Mouse (Mus musculus) testis, postnatal 14 days (tissue): ENCODE measurements around the gene Cts3.
"Not testable (repeated sequence)": the region's sequence is repeated elsewhere in the genome, so short reads cannot be mapped to it uniquely, and the experiment has no call there.

Source experiments
- DNase-seq: peaks from one replicate; pipeline ENCODE4 v3.0.0; 2021; ENCODE audit warnings: low spot score

The Cts3 gene

GRCm38 (mm10) chr13:61570027-61570426 is at the start of gene Cts3:
Gene Cts3 (minus strand): TSS chr13:61570127.
- DNase-seq: no peak

GRCm38 (mm10) chr13:61568074-61568473 is 1.9 kb downstream of the Cts3 start, which contains the start of gene Gm49352:
Gene Gm49352 (minus strand): TSS chr13:61568174.
- DNase-seq: not testable (repeated sequence)

- DNase-seq: no peak
Observed at GRCm38 (mm10) chr13:61541631-61542030, 28.3 kb downstream of the Cts3 start, which contains the start of gene Ctsm. Gene Ctsm (minus strand): TSS chr13:61541839.
